Mouse (Mus musculus) embryo, embryonic 10 days (tissue): ENCODE data around the gene Mcmbp.
"Not testable (repeated sequence)": the region's sequence is repeated elsewhere in the genome, so short reads cannot be mapped to it uniquely, and the experiment has no call there.

Experiments
- DNase-seq: peaks from one replicate; pipeline ENCODE4 v3.0.0-alpha.2; 2015; ENCODE audit warnings: low spot score

The Mcmbp gene

GRCm38 (mm10) chr7:128717991-128718390 is 22.3 kb downstream of the Mcmbp start:
- no peak for DNase-seq

GRCm38 (mm10) chr7:128705735-128706134 is 34.6 kb downstream of the Mcmbp start:
- DNase-seq, result peak; percentile 89

GRCm38 (mm10) chr7:128699959-128700358 is 40.3 kb downstream of the Mcmbp start:
- DNase-seq, result not testable (repeated sequence)

- DNase-seq, result no peak
Observed at GRCm38 (mm10) chr7:128694848-128695247, 45.4 kb downstream of the Mcmbp start.

- no peak for DNase-seq
Observed at GRCm38 (mm10) chr7:128692163-128692562, 48.1 kb downstream of the Mcmbp start.

GRCm38 (mm10) chr7:128690796-128691195 is 49.5 kb downstream of the Mcmbp start:
- DNase-seq, result peak; percentile 34

GRCm38 (mm10) chr7:128690070-128690469 is 50.2 kb downstream of the Mcmbp start:
- DNase-seq, result peak; percentile 90

- no peak for DNase-seq
Observed at GRCm38 (mm10) chr7:128689347-128689746, 50.9 kb downstream of the Mcmbp start.

GRCm38 (mm10) chr7:128687821-128688564 is 52.3 kb downstream of the Mcmbp start:
- DNase-seq, result peak; percentile 89

- no peak for DNase-seq
Observed at GRCm38 (mm10) chr7:128678546-128678945, 61.7 kb downstream of the Mcmbp start.

- DNase-seq, result peak; percentile 58
Observed at GRCm38 (mm10) chr7:128672408-128673010, 67.8 kb downstream of the Mcmbp start.

- peak; percentile 65 for DNase-seq
Observed at GRCm38 (mm10) chr7:128671952-128672351, 68.3 kb downstream of the Mcmbp start.

- peak; percentile 27 for DNase-seq
Observed at GRCm38 (mm10) chr7:128668831-128669230, 71.5 kb downstream of the Mcmbp start.

- DNase-seq, result no peak
Observed at GRCm38 (mm10) chr7:128667788-128668187, 72.5 kb downstream of the Mcmbp start.

GRCm38 (mm10) chr7:128664861-128665377 is 75.4 kb downstream of the Mcmbp start:
- no peak for DNase-seq

- no peak for DNase-seq
Observed at GRCm38 (mm10) chr7:128663906-128664305, 76.4 kb downstream of the Mcmbp start.

GRCm38 (mm10) chr7:128656970-128657369 is 83.3 kb downstream of the Mcmbp start:
- DNase-seq, result no peak
